ENCODE assay signal across 10 mouse cellular contexts in genomic region chr13:14966187-14966726, GRCm38 (mm10).
"Had no signal": no experiment of that assay in that cellular context is flagged by ENCODE, and none has a peak within 500 bp of the region (broad histone marks: within the 10 kb centered on the region; RNA-seq: fewer than 3 reads in every experiment).

No protein-coding gene starts in this region.

- H3K4me3 ChIP-seq: intestine, embryonic 15.5 days; left cerebral cortex, adult 2 months; midbrain, embryonic 13.5 days; myocyte; neural tube, embryonic 15.5 days had no signal

- H3K4me1 ChIP-seq: intestine, embryonic 15.5 days; midbrain, embryonic 13.5 days; neural tube, embryonic 15.5 days had no signal

- H3K4me2 ChIP-seq: intestine, embryonic 15.5 days; midbrain, embryonic 13.5 days; neural tube, embryonic 15.5 days had no signal

- H3K27ac ChIP-seq: intestine, embryonic 15.5 days; left cerebral cortex, adult 2 months; liver, embryonic 14.5 days; midbrain, embryonic 13.5 days; neural tube, embryonic 15.5 days had no signal

- DNase-seq: kidney, adult 18-20 months; kidney, postnatal 36 days; lung, adult 18-20 months; thymus, postnatal 36 days had no signal

- H3K9ac ChIP-seq: intestine, embryonic 15.5 days; liver, embryonic 14.5 days; midbrain, embryonic 13.5 days; neural tube, embryonic 15.5 days had no signal

- H3K36me3 ChIP-seq: intestine, embryonic 15.5 days; midbrain, embryonic 13.5 days; neural tube, embryonic 15.5 days had no signal

- H3K9me3 ChIP-seq: intestine, embryonic 15.5 days; midbrain, embryonic 13.5 days; neural tube, embryonic 15.5 days had no signal

- ATAC-seq: intestine, embryonic 15.5 days; midbrain, embryonic 13.5 days had no signal

- H3K27me3 ChIP-seq: intestine, embryonic 15.5 days; midbrain, embryonic 13.5 days; neural tube, embryonic 15.5 days had no signal
